Mouse (Mus musculus): ENCODE measurements at regions not wholly inside any gene's neighbourhood (a gene's known extent, or its start where the extent isn't known, plus 50 kb on each side); places are given as distances from the start of the nearest gene placed in this dataset.

GRCm38 (mm10) chr7:136294445-136294844 is 578.3 kb upstream of the Mki67 start:
- peak; percentile 1 for DNase-seq (ENCODE audit: low read depth, low spot score)
- no peaks in the 10 kb centered on the region for H3K4me1 ChIP-seq (ENCODE audit: control insufficient read depth in 1 of 2, insufficient read depth in 2 of 2, low read length in 2 of 2)
- no peak overlapping the region for H3K27ac ChIP-seq (ENCODE audit: control insufficient read depth, low read depth, low read length)
- H3K4me3 ChIP-seq (ENCODE audit: control insufficient read depth in 1 of 2, insufficient read depth in 1 of 2, low read depth in 2 of 2, low read length in 2 of 2): no peak overlapping the region
- H3K27me3 ChIP-seq (ENCODE audit: control insufficient read depth in 1 of 2, insufficient read depth in 2 of 2, low read length in 2 of 2): no peaks in the 10 kb centered on the region
- no peaks in the 10 kb centered on the region for H3K36me3 ChIP-seq (ENCODE audit: control insufficient read depth in 1 of 2, insufficient read depth in 2 of 2, low read length in 2 of 2)
- TF ChIP-seq MAFK (IDR thresholded peaks at IDR 0.05; ENCODE audit: borderline replicate concordance, low read depth, low read length) (no peak), NELFE (IDR thresholded peaks at IDR 0.05; ENCODE audit: low read depth, low read length) (no peak), EP300 (IDR thresholded peaks at IDR 0.05; ENCODE audit: low read depth in 1 of 2, low read length in 2 of 2) (no peak), CTCF (IDR thresholded peaks at IDR 0.05 in 2 of 3, conservative IDR thresholded peaks at IDR 0.05 in 1 of 3; ENCODE audit: control insufficient read depth in 1 of 3, insufficient read depth in 1 of 3, low read depth in 2 of 3, low read length in 3 of 3, poor library complexity in 1 of 3, severe bottlenecking in 1 of 3) (peak in 2 of 3 experiments; percentile 14 to 22; a peak in 2 of 6 replicates)
- no peaks in the 10 kb centered on the region for H3K79me2 ChIP-seq (ENCODE audit: control insufficient read depth, insufficient read depth, low read length, poor library complexity)
- no peak overlapping the region for H3K9ac ChIP-seq (ENCODE audit: control insufficient read depth, low read depth, low read length, poor library complexity, severe bottlenecking)
- H3K9me3 ChIP-seq (replicated peaks; ENCODE audit: insufficient read depth, low read length): no peaks in the 10 kb centered on the region

DNA sequence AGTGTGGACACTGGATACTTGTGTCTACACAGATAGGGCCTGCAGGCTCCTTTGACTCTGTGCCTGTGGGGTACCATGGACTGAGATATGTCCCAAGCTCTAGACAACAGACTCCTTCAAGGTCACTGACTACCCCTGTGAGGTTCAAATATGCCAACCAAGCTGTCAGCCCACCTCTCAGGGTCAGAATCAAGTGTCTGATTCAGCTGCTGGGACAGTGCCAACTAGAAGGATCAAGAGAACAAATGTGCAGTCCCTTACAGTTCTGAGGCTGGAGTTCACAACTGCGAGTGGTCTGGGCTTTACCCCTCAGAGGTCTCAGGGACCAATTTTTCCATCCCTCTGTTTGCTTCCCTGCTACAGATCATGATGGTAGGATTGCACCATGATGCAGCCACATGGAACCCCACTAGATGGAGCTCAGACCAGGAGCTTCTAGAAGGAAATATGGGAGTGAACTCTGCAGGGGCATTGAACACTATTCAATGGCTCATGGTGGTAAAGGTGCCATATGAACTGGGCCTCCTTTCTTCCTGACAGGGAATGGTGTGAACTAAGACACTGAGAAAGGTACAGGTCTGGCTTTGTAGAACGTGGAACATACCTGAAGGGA is 581.8 kb upstream of the Mki67 start:
- H3K36me3 ChIP-seq (ENCODE audit: control insufficient read depth in 1 of 2, insufficient read depth in 2 of 2, low read length in 2 of 2): no peaks in the 10 kb centered on the region
- no peak overlapping the region for H3K9ac ChIP-seq (ENCODE audit: control insufficient read depth, low read depth, low read length, poor library complexity, severe bottlenecking)
- H3K27ac ChIP-seq (ENCODE audit: control insufficient read depth, low read depth, low read length): no peak overlapping the region
- H3K4me1 ChIP-seq (ENCODE audit: control insufficient read depth in 1 of 2, insufficient read depth in 2 of 2, low read length in 2 of 2): no peaks in the 10 kb centered on the region
- no peaks in the 10 kb centered on the region for H3K79me2 ChIP-seq (ENCODE audit: control insufficient read depth, insufficient read depth, low read length, poor library complexity)
- no peaks in the 10 kb centered on the region for H3K27me3 ChIP-seq (ENCODE audit: control insufficient read depth in 1 of 2, insufficient read depth in 2 of 2, low read length in 2 of 2)
- no peaks in the 10 kb centered on the region for H3K9me3 ChIP-seq (replicated peaks; ENCODE audit: insufficient read depth, low read length)
- TF ChIP-seq POLR2AphosphoS2 (IDR thresholded peaks at IDR 0.05; ENCODE audit: low read length) (no peak), E2F4 (IDR thresholded peaks at IDR 0.05; ENCODE audit: borderline replicate concordance, low read depth, low read length) (no peak), CTCF (IDR thresholded peaks at IDR 0.05 in 2 of 3, conservative IDR thresholded peaks at IDR 0.05 in 1 of 3; ENCODE audit: control insufficient read depth in 1 of 3, insufficient read depth in 1 of 3, low read depth in 2 of 3, low read length in 3 of 3, poor library complexity in 1 of 3, severe bottlenecking in 1 of 3) (no peak), SMC3 (IDR thresholded peaks at IDR 0.05; ENCODE audit: low read depth, low read length) (no peak), USF2 (IDR thresholded peaks at IDR 0.05; ENCODE audit: borderline replicate concordance in 1 of 2, insufficient read depth in 1 of 2, low read depth in 1 of 2, low read length in 2 of 2) (no peak), MYC (IDR thresholded peaks at IDR 0.05; ENCODE audit: low read depth, low read length) (no peak), MAFK (IDR thresholded peaks at IDR 0.05; ENCODE audit: borderline replicate concordance, low read depth, low read length) (no peak), ZNF384 (IDR thresholded peaks at IDR 0.05; ENCODE audit: low read depth, low read length) (no peak), CHD2 (IDR thresholded peaks at IDR 0.05; ENCODE audit: low read length) (no peak), ETS1 (IDR thresholded peaks at IDR 0.05; ENCODE audit: low read depth, low read length) (no peak), MXI1 (IDR thresholded peaks at IDR 0.05; ENCODE audit: low read depth, low read length) (no peak), GATA1 (IDR thresholded peaks at IDR 0.05; ENCODE audit: low read depth, low read length) (no peak), CHD1 (IDR thresholded peaks at IDR 0.05; ENCODE audit: low read depth, low read length) (no peak), GABPA (IDR thresholded peaks at IDR 0.05; ENCODE audit: low read depth, low read length) (no peak), ELF1 (IDR thresholded peaks at IDR 0.05; ENCODE audit: low read depth, low read length) (no peak)
- H3K4me3 ChIP-seq (ENCODE audit: control insufficient read depth in 1 of 2, insufficient read depth in 1 of 2, low read depth in 2 of 2, low read length in 2 of 2): no peak overlapping the region
- no peak for DNase-seq (ENCODE audit: low read depth, low spot score)

Data from MEL (cell line).